Mouse (Mus musculus) embryonic fibroblast, embryonic 13.5 days (primary cell): ENCODE measurements around the gene Trim50.

Experiments
- CTCF ChIP-seq: IDR thresholded peaks from 2 replicates; pipeline ENCODE4 v1.5.1; 2011; ENCODE audit warnings: mild to moderate bottlenecking, control low read depth, low read length, moderate library complexity, borderline replicate concordance; ENCODE audit not compliant: insufficient read depth
- POLR2A ChIP-seq: IDR thresholded peaks from 2 replicates; pipeline ENCODE4 v1.6.1; 2011; ENCODE audit warnings: low read depth, mild to moderate bottlenecking, control low read depth, low read length, moderate library complexity

- TF ChIP-seq POLR2A, result no peak
- TF ChIP-seq CTCF, result no peak
Measured at GRCm38 (mm10) chr5:135376341-135376740, 23.2 kb downstream of the Trim50 start.
